Mouse (Mus musculus): ENCODE data around the gene Cntrob. TPM values are rescaled to one million over a fixed set of nuclear protein-coding genes. Genes with fewer than 3 reads are reported as not detected.

Gene Cntrob
- polyA plus RNA-seq, 1 experiment: 9.2 TPM

DNA sequence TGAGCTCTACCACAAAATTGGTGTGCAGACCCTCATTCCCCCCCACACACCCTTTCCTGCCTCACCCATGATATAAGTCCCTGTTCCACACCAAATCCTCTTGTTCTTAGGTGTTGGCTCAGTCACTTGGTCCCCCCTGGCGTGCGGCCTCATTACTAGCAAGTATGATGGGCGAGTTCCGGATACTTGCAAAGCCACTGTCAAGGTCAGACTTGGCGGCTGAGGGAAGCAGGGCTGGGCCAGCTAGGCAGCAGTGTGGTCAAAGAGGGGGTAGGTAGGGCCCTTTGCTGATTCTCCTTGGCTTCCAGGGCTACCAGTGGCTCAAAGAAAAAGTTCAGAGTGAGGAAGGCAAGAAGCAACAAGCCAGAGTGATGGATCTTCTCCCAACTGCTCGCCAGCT, 7.6 kb upstream of the Cntrob start:
- 88% methylated on average over 6 of the region's 6 CpGs for WGBS
- no peak for TF ChIP-seq CTCF (IDR thresholded peaks at IDR 0.05; ENCODE audit: extremely low read depth, insufficient read depth, insufficient read length, insufficient replicate concordance)
- TF ChIP-seq POLR2A (IDR thresholded peaks at IDR 0.05; ENCODE audit: low read depth, low read length): no peak
- H3K4me3 ChIP-seq (ENCODE audit: extremely low read depth, insufficient read depth, insufficient read length): no peak overlapping the region
- H3K27me3 ChIP-seq (ENCODE audit: control insufficient read depth, insufficient read depth, low read length): peaks cover 7% of the 10 kb centered on the region
- peaks cover 7% of the 10 kb centered on the region for H3K4me1 ChIP-seq (ENCODE audit: control insufficient read depth, insufficient read depth, insufficient read length)
- no peak for DNase-seq (ENCODE audit: low read depth in 1 of 2, low spot score in 2 of 2)
- H3K36me3 ChIP-seq (ENCODE audit: control insufficient read depth, insufficient read depth, low read length): no peaks in the 10 kb centered on the region
- no peak overlapping the region for H3K27ac ChIP-seq (ENCODE audit: insufficient read depth, low read length)

DNA sequence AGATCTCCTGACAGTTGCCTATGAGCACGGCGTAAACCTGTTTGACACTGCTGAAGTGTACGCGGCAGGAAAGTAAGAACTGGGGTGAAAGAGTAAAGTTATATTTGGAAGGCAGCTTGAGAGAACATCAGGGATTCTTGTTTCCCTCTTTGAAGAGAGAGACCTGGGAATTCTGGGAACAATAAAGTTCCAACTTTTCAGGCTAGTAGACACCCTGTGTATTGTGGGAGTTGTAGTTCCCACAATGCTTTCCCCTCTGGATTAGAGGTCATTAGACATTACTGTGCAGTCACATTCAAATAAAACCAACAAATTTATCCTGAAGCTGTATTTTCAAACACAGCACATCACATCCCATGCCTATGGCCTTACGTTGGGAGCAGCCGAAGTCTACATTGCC, 4.9 kb upstream of the Cntrob start:
- no peak for DNase-seq (ENCODE audit: low read depth in 1 of 2, low spot score in 2 of 2)
- Histone ChIP-seq H3K36me3 (ENCODE audit: control insufficient read depth, insufficient read depth, low read length) (no peaks in the 10 kb centered on the region), H3K4me1 (ENCODE audit: control insufficient read depth, insufficient read depth, insufficient read length) (peaks cover 17% of the 10 kb centered on the region), H3K27ac (ENCODE audit: insufficient read depth, low read length) (no peak overlapping the region), H3K4me3 (ENCODE audit: extremely low read depth, insufficient read depth, insufficient read length) (no peak overlapping the region), H3K27me3 (ENCODE audit: control insufficient read depth, insufficient read depth, low read length) (peaks cover 7% of the 10 kb centered on the region)
- TF ChIP-seq POLR2A (IDR thresholded peaks at IDR 0.05; ENCODE audit: low read depth, low read length) (no peak), CTCF (IDR thresholded peaks at IDR 0.05; ENCODE audit: extremely low read depth, insufficient read depth, insufficient read length, insufficient replicate concordance) (no peak)
- WGBS: 90% methylated on average over 6 of the region's 6 CpGs

DNA sequence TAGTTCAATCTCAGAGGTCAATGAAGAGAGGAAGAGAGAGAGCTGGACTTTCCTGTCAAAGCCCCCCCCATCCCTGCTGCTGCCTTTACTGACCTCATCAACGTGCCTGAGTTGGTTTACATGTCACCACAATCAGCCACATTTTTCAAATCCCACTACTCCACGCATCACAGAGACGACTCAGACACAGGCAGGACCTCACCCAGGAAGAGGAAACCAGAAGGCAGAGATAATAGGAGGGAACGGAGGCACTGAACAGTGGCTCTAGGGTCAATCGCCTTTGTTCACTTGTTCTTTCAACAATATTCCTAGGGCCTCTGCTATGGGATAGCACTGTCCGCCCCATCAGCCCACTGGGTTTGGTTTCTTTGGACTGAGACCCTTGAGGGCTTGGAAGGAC, 4.1 kb upstream of the Cntrob start:
- H3K36me3 ChIP-seq (ENCODE audit: control insufficient read depth, insufficient read depth, low read length): no peaks in the 10 kb centered on the region
- H3K27me3 ChIP-seq (ENCODE audit: control insufficient read depth, insufficient read depth, low read length): peaks cover 7% of the 10 kb centered on the region
- H3K4me3 ChIP-seq (ENCODE audit: extremely low read depth, insufficient read depth, insufficient read length): no peak overlapping the region
- 42% methylated on average over 6 of the region's 6 CpGs for WGBS
- TF ChIP-seq CTCF (IDR thresholded peaks at IDR 0.05; ENCODE audit: extremely low read depth, insufficient read depth, insufficient read length, insufficient replicate concordance) (no peak), POLR2A (IDR thresholded peaks at IDR 0.05; ENCODE audit: low read depth, low read length) (no peak)
- H3K4me1 ChIP-seq (ENCODE audit: control insufficient read depth, insufficient read depth, insufficient read length): peaks cover 17% of the 10 kb centered on the region
- DNase-seq (ENCODE audit: low read depth in 1 of 2, low spot score in 2 of 2): no peak
- H3K27ac ChIP-seq (ENCODE audit: insufficient read depth, low read length): no peak overlapping the region

DNA sequence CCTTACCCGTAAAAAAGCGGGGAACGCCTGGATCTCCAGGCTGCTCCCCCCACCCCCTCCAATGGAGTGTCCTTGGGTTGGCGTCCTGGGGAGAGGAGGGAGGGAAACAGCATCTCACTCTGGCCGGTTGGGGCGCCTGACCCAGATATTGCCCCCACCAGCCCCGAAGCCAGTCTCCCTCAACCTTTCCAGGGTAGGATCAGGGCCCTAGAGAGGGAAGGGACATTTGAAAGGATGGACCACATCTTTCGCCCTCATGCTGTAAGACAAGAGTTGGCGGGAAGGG, 3.5 kb upstream of the Cntrob start:
- Histone ChIP-seq H3K36me3 (ENCODE audit: control insufficient read depth, insufficient read depth, low read length) (no peaks in the 10 kb centered on the region), H3K4me3 (ENCODE audit: extremely low read depth, insufficient read depth, insufficient read length) (no peak overlapping the region), H3K27me3 (ENCODE audit: control insufficient read depth, insufficient read depth, low read length) (peaks cover 7% of the 10 kb centered on the region), H3K4me1 (ENCODE audit: control insufficient read depth, insufficient read depth, insufficient read length) (peaks cover 14% of the 10 kb centered on the region), H3K27ac (ENCODE audit: insufficient read depth, low read length) (no peak overlapping the region)
- 43% methylated on average over 9 of the region's 9 CpGs for WGBS
- no peak for TF ChIP-seq POLR2A (IDR thresholded peaks at IDR 0.05; ENCODE audit: low read depth, low read length)
- TF ChIP-seq CTCF (IDR thresholded peaks at IDR 0.05; ENCODE audit: extremely low read depth, insufficient read depth, insufficient read length, insufficient replicate concordance): no peak
- no peak for DNase-seq (ENCODE audit: low read depth in 1 of 2, low spot score in 2 of 2)

DNA sequence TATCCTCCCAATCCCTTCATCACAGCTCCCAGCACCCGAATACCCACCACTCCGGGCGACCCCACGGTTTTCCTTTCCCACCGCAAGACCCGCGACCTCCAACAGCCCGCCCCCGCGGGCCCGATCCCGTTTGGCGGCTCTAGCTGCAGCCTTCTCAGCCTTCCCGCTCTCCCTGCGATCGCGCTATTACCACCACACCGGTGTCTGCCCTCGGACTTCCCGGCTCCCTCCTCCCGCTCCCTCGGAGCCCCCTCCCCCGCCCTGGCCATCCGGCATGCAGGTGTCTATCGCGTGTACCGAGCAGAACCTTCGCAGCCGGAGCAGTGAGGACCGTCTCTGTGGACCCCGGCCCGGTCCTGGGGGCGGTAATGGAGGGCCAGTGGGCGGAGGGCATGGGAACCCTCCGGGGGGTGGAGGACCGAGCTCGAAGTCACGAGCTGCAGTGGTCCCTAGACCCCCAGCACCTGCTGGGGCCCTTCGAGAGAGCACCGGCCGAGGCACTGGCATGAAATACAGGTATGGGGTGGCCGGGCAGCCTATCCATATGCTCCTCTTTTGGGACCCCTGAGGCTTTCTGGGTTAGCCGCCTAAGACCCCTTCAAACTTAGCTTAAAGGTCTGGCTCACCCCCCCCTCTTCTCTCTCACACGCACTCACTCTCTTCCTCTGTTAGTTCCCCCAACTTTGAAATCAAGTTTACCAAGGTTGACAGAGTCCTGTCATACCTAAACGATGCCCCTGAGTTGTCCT, 3.0 kb upstream of the Cntrob start:
- H3K4me3 ChIP-seq (ENCODE audit: extremely low read depth, insufficient read depth, insufficient read length): peak overlapping the region; percentile 59
- no peak for TF ChIP-seq CTCF (IDR thresholded peaks at IDR 0.05; ENCODE audit: extremely low read depth, insufficient read depth, insufficient read length, insufficient replicate concordance)
- no peak for TF ChIP-seq POLR2A (IDR thresholded peaks at IDR 0.05; ENCODE audit: low read depth, low read length)
- H3K36me3 ChIP-seq (ENCODE audit: control insufficient read depth, insufficient read depth, low read length): no peaks in the 10 kb centered on the region
- DNase-seq (ENCODE audit: low read depth in 1 of 2, low spot score in 2 of 2): peak in 1 of 2 experiments; percentile 32
- peaks cover 14% of the 10 kb centered on the region for H3K4me1 ChIP-seq (ENCODE audit: control insufficient read depth, insufficient read depth, insufficient read length)
- WGBS: 4% methylated on average over 45 of the region's 45 CpGs
- H3K27me3 ChIP-seq (ENCODE audit: control insufficient read depth, insufficient read depth, low read length): peaks cover 7% of the 10 kb centered on the region
- no peak overlapping the region for H3K27ac ChIP-seq (ENCODE audit: insufficient read depth, low read length)

DNA sequence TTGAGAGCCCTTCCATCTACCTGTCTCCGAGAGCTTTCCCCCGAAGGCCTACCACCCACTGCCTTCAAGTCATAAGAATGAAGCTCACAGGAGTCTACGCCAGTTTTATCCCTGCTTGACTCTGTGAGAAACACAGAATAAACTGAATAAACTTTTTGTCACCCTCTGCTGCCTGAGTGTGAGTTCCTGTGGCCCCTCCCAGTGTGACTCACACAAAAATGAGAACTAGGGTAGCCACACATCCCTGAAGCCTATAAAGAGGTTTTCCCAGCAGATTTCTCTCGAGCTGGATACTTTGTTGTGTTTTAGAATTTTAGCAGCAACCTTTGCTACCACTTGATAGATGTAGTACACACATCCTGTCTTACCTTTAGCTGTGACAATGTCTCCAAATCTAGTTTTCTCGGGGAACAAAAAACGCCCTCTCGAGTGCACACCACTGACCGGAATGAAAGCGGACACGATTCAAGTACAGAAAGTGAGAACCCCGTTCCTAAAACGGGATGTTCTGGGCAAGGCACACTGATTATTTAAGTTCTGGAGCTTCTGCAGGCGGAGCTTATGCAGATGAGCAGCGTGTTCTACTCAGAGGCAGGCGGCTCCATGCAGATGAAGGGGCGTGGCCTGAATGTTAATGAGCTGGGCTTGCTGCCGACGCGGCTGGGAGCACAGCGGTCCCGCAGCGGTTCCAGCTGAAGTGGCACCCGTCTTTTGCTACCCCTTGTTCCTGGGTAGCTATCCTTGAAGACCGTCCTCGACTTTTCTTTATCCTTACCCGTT, 2.2 kb upstream of the Cntrob start, which contains the start of gene Kcnab3:
Gene Kcnab3 (plus strand): TSS at position 631 of the 780 bp plus-strand sequence.
- 9% methylated on average over 26 of the region's 26 CpGs for WGBS
- DNase-seq (ENCODE audit: low read depth in 1 of 2, low spot score in 2 of 2): peak; percentile 77 to 88
- TF ChIP-seq CTCF (IDR thresholded peaks at IDR 0.05; ENCODE audit: extremely low read depth, insufficient read depth, insufficient read length, insufficient replicate concordance) (no peak), POLR2A (IDR thresholded peaks at IDR 0.05; ENCODE audit: low read depth, low read length) (peak; percentile 3; the same call in 1 of the 2 replicates)
- Histone ChIP-seq H3K36me3 (ENCODE audit: control insufficient read depth, insufficient read depth, low read length) (no peaks in the 10 kb centered on the region), H3K27ac (ENCODE audit: insufficient read depth, low read length) (peak within 1 kb of the TSS; percentile 66), H3K27me3 (ENCODE audit: control insufficient read depth, insufficient read depth, low read length) (peaks cover 7% of the 10 kb centered on the region), H3K4me1 (ENCODE audit: control insufficient read depth, insufficient read depth, insufficient read length) (peaks cover 14% of the 10 kb centered on the region), H3K4me3 (ENCODE audit: extremely low read depth, insufficient read depth, insufficient read length) (peak within 1 kb of the TSS; percentile 59)

DNA sequence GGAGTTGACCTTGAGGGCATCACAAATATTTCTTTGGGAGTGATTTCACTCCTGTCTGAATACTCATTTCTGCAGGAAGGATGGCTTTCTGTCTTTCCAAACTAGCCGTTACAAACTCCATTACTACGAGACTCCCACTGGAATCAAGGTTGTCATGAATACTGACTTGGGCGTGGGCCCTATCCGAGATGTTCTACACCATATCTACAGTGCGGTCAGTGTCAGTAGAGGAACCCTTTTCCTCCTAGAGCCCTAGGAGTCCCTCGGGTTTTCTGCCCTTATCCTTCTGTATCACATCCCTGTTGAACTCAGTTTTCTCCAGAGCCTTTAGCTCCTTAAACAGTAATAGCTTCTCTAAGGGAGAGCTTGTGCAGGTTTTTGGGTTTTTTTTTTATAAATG, 1.2 kb upstream of the Cntrob start:
- WGBS: 93% methylated on average over 6 of the region's 6 CpGs
- H3K4me3 ChIP-seq (ENCODE audit: extremely low read depth, insufficient read depth, insufficient read length): no peak overlapping the region
- H3K4me1 ChIP-seq (ENCODE audit: control insufficient read depth, insufficient read depth, insufficient read length): peaks cover 14% of the 10 kb centered on the region

More for the DNA sequence above, 1.2 kb upstream of the Cntrob start:
- TF ChIP-seq POLR2A (IDR thresholded peaks at IDR 0.05; ENCODE audit: low read depth, low read length) (no peak), CTCF (IDR thresholded peaks at IDR 0.05; ENCODE audit: extremely low read depth, insufficient read depth, insufficient read length, insufficient replicate concordance) (no peak)
- no peak for DNase-seq (ENCODE audit: low read depth in 1 of 2, low spot score in 2 of 2)
- no peak overlapping the region for H3K27ac ChIP-seq (ENCODE audit: insufficient read depth, low read length)
- peaks cover 7% of the 10 kb centered on the region for H3K27me3 ChIP-seq (ENCODE audit: control insufficient read depth, insufficient read depth, low read length)
- H3K36me3 ChIP-seq (ENCODE audit: control insufficient read depth, insufficient read depth, low read length): no peaks in the 10 kb centered on the region

Data from spleen, adult 2 months (tissue).